Mouse (Mus musculus): ENCODE measurements around the gene Sash1. TPM values are rescaled to one million over a fixed set of nuclear protein-coding genes. Genes with fewer than 3 reads are reported as not detected.

Gene Sash1
- polyA plus RNA-seq, 1 experiment from 2014 or later: 0.77 TPM

GRCm38 (mm10) chr10:8765922-8766522 is 119.8 kb downstream of the Sash1 start:
- Histone ChIP-seq H3K27ac (no peak overlapping the region), H3K36me3 (no peaks in the 10 kb centered on the region), H3K9me3 (replicated peaks) (no peaks in the 10 kb centered on the region), H3K9ac (no peak overlapping the region), H3K27me3 (no peaks in the 10 kb centered on the region), H3K4me1 (replicated peaks) (no peaks in the 10 kb centered on the region), H3K4me2 (no peak overlapping the region), H3K4me3 (replicated peaks) (no peak overlapping the region)
- no peak for DNase-seq
- ATAC-seq (ENCODE audit: low read depth): no peak
- 55% methylated on average over 10 of the region's 10 CpGs for WGBS (ENCODE audit: insufficient replicate concordance)

DNA sequence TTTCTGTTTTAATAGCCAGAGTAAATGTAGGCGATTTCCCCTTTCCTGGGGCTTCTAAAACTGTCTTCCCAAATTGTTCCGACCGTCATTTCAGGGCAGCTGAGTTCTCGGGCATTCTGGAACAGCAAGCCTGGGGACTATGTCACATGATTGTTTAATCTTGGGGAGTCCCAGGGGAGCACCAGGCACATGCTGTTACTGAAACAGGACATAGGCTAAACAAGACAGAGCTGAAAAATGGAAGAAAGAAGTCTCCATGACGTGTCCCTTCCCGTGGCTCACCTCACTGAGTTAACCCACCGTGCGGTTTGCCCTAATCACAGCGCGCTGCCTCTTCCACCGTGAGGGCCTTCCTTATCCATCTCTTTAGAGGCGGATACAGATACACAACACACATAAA is 123.1 kb downstream of the Sash1 start:
- Histone ChIP-seq H3K9me3 (replicated peaks) (no peaks in the 10 kb centered on the region), H3K4me2 (no peak overlapping the region), H3K4me1 (replicated peaks) (no peaks in the 10 kb centered on the region), H3K27me3 (no peaks in the 10 kb centered on the region), H3K36me3 (no peaks in the 10 kb centered on the region), H3K27ac (no peak overlapping the region), H3K9ac (no peak overlapping the region), H3K4me3 (replicated peaks) (no peak overlapping the region)
- ATAC-seq (ENCODE audit: low read depth) (no peak), DNase-seq (no peak)
- WGBS (ENCODE audit: insufficient replicate concordance): 65% methylated on average over 12 of the region's 12 CpGs

DNA sequence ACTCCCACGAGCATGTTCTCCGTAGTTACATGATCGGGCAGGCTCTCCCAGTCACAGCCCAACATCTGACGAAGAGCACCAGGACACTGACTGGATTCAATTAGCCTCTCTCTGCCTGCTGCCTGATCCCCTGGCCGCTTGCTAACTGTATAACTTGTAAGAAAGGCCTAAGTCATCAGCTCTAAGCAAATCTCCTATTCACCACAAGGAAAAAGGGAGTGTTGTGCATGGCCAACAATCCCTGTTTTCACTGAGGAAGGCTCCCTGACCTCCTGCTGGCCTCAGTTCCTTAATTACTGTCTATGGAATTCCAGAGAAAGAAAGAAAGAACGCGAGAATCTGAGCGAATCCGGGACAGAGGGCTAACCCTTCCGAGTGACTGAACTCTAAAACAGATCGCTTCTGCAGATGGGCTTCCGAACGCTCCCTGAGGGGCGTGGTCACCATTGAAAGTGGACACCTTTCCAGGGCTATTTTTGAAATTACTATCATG is 123.6 kb downstream of the Sash1 start:
- no peaks in the 10 kb centered on the region for H3K9me3 ChIP-seq (replicated peaks)
- H3K4me3 ChIP-seq (replicated peaks): no peak overlapping the region
- ATAC-seq (ENCODE audit: low read depth) (no peak), DNase-seq (no peak)
- no peak overlapping the region for H3K9ac ChIP-seq
- no peaks in the 10 kb centered on the region for H3K36me3 ChIP-seq
- 0 out of 2 replicates have a peak overlapping the region, but pooled peaks have one; percentile 23 for H3K27ac ChIP-seq
- H3K4me1 ChIP-seq (replicated peaks): no peaks in the 10 kb centered on the region
- no peaks in the 10 kb centered on the region for H3K27me3 ChIP-seq
- no peak overlapping the region for H3K4me2 ChIP-seq
- WGBS (ENCODE audit: insufficient replicate concordance): 73% methylated on average over 14 of the region's 14 CpGs

GRCm38 (mm10) chr10:8761656-8762055 is 124.2 kb downstream of the Sash1 start:
- ATAC-seq (ENCODE audit: low read depth): no peak
- Histone ChIP-seq H3K27me3 (no peaks in the 10 kb centered on the region), H3K27ac (0 out of 2 replicates have a peak overlapping the region, but pooled peaks have one; percentile 23), H3K4me3 (replicated peaks) (no peak overlapping the region), H3K9ac (no peak overlapping the region), H3K36me3 (no peaks in the 10 kb centered on the region), H3K4me1 (replicated peaks) (no peaks in the 10 kb centered on the region), H3K9me3 (replicated peaks) (no peaks in the 10 kb centered on the region), H3K4me2 (no peak overlapping the region)
- 73% methylated on average over 9 of the region's 9 CpGs for whole genome bisulfite sequencing (ENCODE audit: insufficient replicate concordance)
- DNase-seq: no peak

DNA sequence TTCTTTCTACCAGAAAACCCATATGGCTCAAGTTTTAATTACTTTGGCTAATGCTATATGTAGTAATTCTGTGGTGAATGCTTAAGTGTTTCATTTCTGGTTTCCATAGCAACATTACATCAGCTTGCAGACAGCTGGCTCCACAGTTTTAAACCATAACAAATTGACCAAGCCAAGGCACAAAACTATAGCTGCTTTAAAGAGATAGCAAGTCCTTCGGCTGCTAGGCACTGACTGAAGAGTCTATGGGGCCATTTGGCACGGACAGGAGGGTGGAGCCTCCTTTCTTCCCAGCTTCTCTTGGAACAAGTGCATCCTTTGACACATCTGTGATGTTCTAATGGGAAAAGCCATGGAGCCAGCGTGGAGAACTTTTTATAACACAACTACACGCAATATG is 125.3 kb downstream of the Sash1 start:
- Histone ChIP-seq H3K27me3 (no peaks in the 10 kb centered on the region), H3K9ac (no peak overlapping the region), H3K4me1 (replicated peaks) (no peaks in the 10 kb centered on the region), H3K27ac (no peak overlapping the region), H3K4me2 (no peak overlapping the region), H3K4me3 (replicated peaks) (no peak overlapping the region), H3K36me3 (no peaks in the 10 kb centered on the region), H3K9me3 (replicated peaks) (no peaks in the 10 kb centered on the region)
- ATAC-seq (ENCODE audit: low read depth): no peak
- DNase-seq: no peak
- WGBS (ENCODE audit: insufficient replicate concordance): 53% methylated on average over 4 of the region's 4 CpGs

DNA sequence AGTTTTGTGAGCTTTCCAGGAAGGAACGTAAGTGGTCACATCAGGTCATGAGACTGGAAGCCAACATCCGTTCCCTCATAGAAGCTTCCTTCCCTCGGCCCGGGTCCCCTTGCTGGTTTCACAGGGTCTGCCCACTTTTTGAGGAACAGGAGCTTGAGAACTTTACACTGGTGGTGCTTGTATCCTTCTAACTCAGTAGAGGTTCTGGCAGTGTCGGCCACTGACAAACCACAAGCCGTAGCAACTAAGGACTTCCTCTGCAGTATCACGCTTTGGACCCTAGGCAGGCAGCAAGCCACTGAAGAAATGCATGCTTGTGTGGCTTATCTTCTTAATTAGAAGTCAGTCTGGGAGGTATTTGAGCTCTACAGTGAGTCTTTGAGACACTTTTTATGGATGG is 126.6 kb downstream of the Sash1 start:
- WGBS (ENCODE audit: insufficient replicate concordance): 29% methylated on average over 7 of the region's 7 CpGs
- peak; percentile 3 for DNase-seq
- Histone ChIP-seq H3K4me3 (replicated peaks) (no peak overlapping the region), H3K9me3 (replicated peaks) (no peaks in the 10 kb centered on the region), H3K9ac (no peak overlapping the region), H3K27ac (no peak overlapping the region), H3K4me1 (replicated peaks) (no peaks in the 10 kb centered on the region), H3K4me2 (no peak overlapping the region), H3K27me3 (no peaks in the 10 kb centered on the region), H3K36me3 (no peaks in the 10 kb centered on the region)
- no peak for ATAC-seq (ENCODE audit: low read depth)

- H3K9ac ChIP-seq: no peak overlapping the region
- no peaks in the 10 kb centered on the region for H3K4me1 ChIP-seq (replicated peaks)
- no peaks in the 10 kb centered on the region for H3K36me3 ChIP-seq
- ATAC-seq (ENCODE audit: low read depth) (no peak), DNase-seq (no peak)
- no peak overlapping the region for H3K4me3 ChIP-seq (replicated peaks)
- no peak overlapping the region for H3K4me2 ChIP-seq
- H3K27me3 ChIP-seq: no peaks in the 10 kb centered on the region
- H3K9me3 ChIP-seq (replicated peaks): no peaks in the 10 kb centered on the region
- 68% methylated on average over 21 of the region's 21 CpGs for WGBS (ENCODE audit: insufficient replicate concordance)
- no peak overlapping the region for H3K27ac ChIP-seq
Measured at GRCm38 (mm10) chr10:8757429-8757931, 128.4 kb downstream of the Sash1 start.

GRCm38 (mm10) chr10:8756604-8757354 is 129.1 kb downstream of the Sash1 start:
- no peaks in the 10 kb centered on the region for H3K27me3 ChIP-seq
- 71% methylated on average over 11 of the region's 11 CpGs for WGBS (ENCODE audit: insufficient replicate concordance)
- ATAC-seq (ENCODE audit: low read depth) (no peak), DNase-seq (no peak)
- H3K4me3 ChIP-seq (replicated peaks): no peak overlapping the region
- no peak overlapping the region for H3K4me2 ChIP-seq
- no peak overlapping the region for H3K27ac ChIP-seq
- no peaks in the 10 kb centered on the region for H3K36me3 ChIP-seq
- no peaks in the 10 kb centered on the region for H3K4me1 ChIP-seq (replicated peaks)
- no peaks in the 10 kb centered on the region for H3K9me3 ChIP-seq (replicated peaks)
- H3K9ac ChIP-seq: no peak overlapping the region

- Histone ChIP-seq H3K36me3 (no peaks in the 10 kb centered on the region), H3K27me3 (no peaks in the 10 kb centered on the region), H3K4me2 (no peak overlapping the region), H3K9me3 (replicated peaks) (no peaks in the 10 kb centered on the region), H3K27ac (no peak overlapping the region), H3K4me1 (replicated peaks) (no peaks in the 10 kb centered on the region), H3K4me3 (replicated peaks) (no peak overlapping the region), H3K9ac (no peak overlapping the region)
- ATAC-seq (ENCODE audit: low read depth): no peak
- 75% methylated on average over 3 of the region's 3 CpGs for WGBS (ENCODE audit: insufficient replicate concordance)
- DNase-seq: no peak
Measured at GRCm38 (mm10) chr10:8753377-8753776, 132.5 kb downstream of the Sash1 start.

GRCm38 (mm10) chr10:8752436-8752835 is 133.4 kb downstream of the Sash1 start:
- Histone ChIP-seq H3K27me3 (no peaks in the 10 kb centered on the region), H3K36me3 (no peaks in the 10 kb centered on the region), H3K4me3 (replicated peaks) (no peak overlapping the region), H3K9ac (no peak overlapping the region), H3K9me3 (replicated peaks) (no peaks in the 10 kb centered on the region), H3K4me1 (replicated peaks) (no peaks in the 10 kb centered on the region), H3K27ac (no peak overlapping the region), H3K4me2 (no peak overlapping the region)
- DNase-seq: no peak
- 70% methylated on average over 7 of the region's 7 CpGs for WGBS (ENCODE audit: insufficient replicate concordance)
- no peak for ATAC-seq (ENCODE audit: low read depth)

- H3K27ac ChIP-seq: no peak overlapping the region
- no peak overlapping the region for H3K4me2 ChIP-seq
- no peak for DNase-seq
- H3K36me3 ChIP-seq: no peaks in the 10 kb centered on the region
- H3K9me3 ChIP-seq (replicated peaks): no peaks in the 10 kb centered on the region
- ATAC-seq (ENCODE audit: low read depth): no peak
- no peak overlapping the region for H3K4me3 ChIP-seq (replicated peaks)
- H3K27me3 ChIP-seq: no peaks in the 10 kb centered on the region
- no peak overlapping the region for H3K9ac ChIP-seq
- 82% methylated on average over 11 of the region's 11 CpGs for WGBS (ENCODE audit: insufficient replicate concordance)
- H3K4me1 ChIP-seq (replicated peaks): no peaks in the 10 kb centered on the region
Measured at GRCm38 (mm10) chr10:8749537-8749936, 136.3 kb downstream of the Sash1 start.

Data from liver, embryonic 13.5 days (tissue).